Mouse (Mus musculus) CH12.LX (cell line): ENCODE data around the gene Rmi2. TPM values are rescaled to one million over a fixed set of nuclear protein-coding genes. Genes with fewer than 3 reads are reported as not detected.

Experiments
- DNase-seq: peaks from one replicate; pipeline ENCODE4 v3.0.0-alpha.2; 2013; ENCODE audit errors: extremely low read depth
- H3K27ac ChIP-seq: 2 replicates; pipeline ENCODE4 v1.5.1; 2012; ENCODE audit warnings: low read depth, mild to moderate bottlenecking, control low read depth, moderate library complexity; ENCODE audit not compliant: insufficient read depth
- H3K27me3 ChIP-seq: replicated peaks from 2 replicates; pipeline ENCODE3; 2012; ENCODE audit warnings: inconsistent platforms
- H3K36me3 ChIP-seq, 2 experiments: replicated peaks in 1 of 2; 2 replicates each; pipeline versions ENCODE3 to v1.6.1; 2012; ENCODE audit warnings: inconsistent platforms in 1 of 2, low read length in 1 of 2, mild to moderate bottlenecking in 1 of 2, mixed read lengths in 1 of 2, moderate library complexity in 1 of 2; ENCODE audit not compliant: control insufficient read depth in 1 of 2, insufficient read depth in 1 of 2
- H3K4me1 ChIP-seq, 2 experiments: 2 replicates each; pipeline ENCODE4 v1.6.1; 2012; ENCODE audit warnings: inconsistent platforms in 1 of 2, moderate library complexity in 1 of 2; ENCODE audit not compliant: insufficient read depth in 2 of 2, control insufficient read depth in 1 of 2
- H3K4me2 ChIP-seq: 2 replicates; pipeline ENCODE4 v1.6.1; 2012; ENCODE audit warnings: low read depth, mild to moderate bottlenecking, control low read depth; ENCODE audit not compliant: poor library complexity, insufficient read depth, severe bottlenecking
- H3K4me3 ChIP-seq, 3 experiments: fragments of 150-350 bp in 1 of 3; sonication (generic) in 1 of 3; replicated peaks in 1 of 3; 2 replicates each; pipeline versions ENCODE3 to v1.5.1; 2011 to 2012; ENCODE audit warnings: low read depth in 2 of 3, low read length in 2 of 3, mild to moderate bottlenecking in 2 of 3, moderate library complexity in 2 of 3, control low read depth in 1 of 3, improper control_type of control experiment in 1 of 3, inconsistent platforms in 1 of 3, mixed read lengths in 1 of 3; ENCODE audit not compliant: poor library complexity in 1 of 3
- H3K79me2 ChIP-seq: replicated peaks from 2 replicates; pipeline ENCODE4 v1.6.1; 2012; ENCODE audit warnings: mild to moderate bottlenecking, moderate library complexity; ENCODE audit not compliant: control insufficient read depth, poor library complexity, insufficient read depth, severe bottlenecking; ENCODE audit errors: extremely low read depth
- H3K9ac ChIP-seq: 2 replicates; pipeline ENCODE4 v1.6.1; 2012; ENCODE audit warnings: low read depth, mild to moderate bottlenecking, control low read depth, moderate library complexity; ENCODE audit not compliant: insufficient read depth
- H3K9me3 ChIP-seq: replicated peaks from 2 replicates; pipeline ENCODE3; 2012; ENCODE audit warnings: low read length, inconsistent platforms, mixed read lengths
- BHLHE40 ChIP-seq: IDR thresholded peaks from 2 replicates; pipeline ENCODE4 v1.6.1; 2011; ENCODE audit warnings: mild to moderate bottlenecking, low read depth, low read length, improper control_type of control experiment
- CHD2 ChIP-seq: IDR thresholded peaks from 2 replicates; pipeline ENCODE4 v1.6.1; 2011; ENCODE audit warnings: low read length, improper control_type of control experiment
- CTCF ChIP-seq, 2 experiments: IDR thresholded peaks in 1 of 2; conservative IDR thresholded peaks in 1 of 2; 2 replicates each; pipeline ENCODE4 v1.5.1; 2011 to 2012; ENCODE audit warnings: low read depth in 2 of 2, low read length in 2 of 2, improper control_type of control experiment in 1 of 2, inconsistent platforms in 1 of 2, mild to moderate bottlenecking in 1 of 2, moderate library complexity in 1 of 2
- ELF1 ChIP-seq: IDR thresholded peaks from 2 replicates; pipeline ENCODE4 v1.6.1; 2014; ENCODE audit warnings: low read depth, mild to moderate bottlenecking, inconsistent platforms, low read length, improper control_type of control experiment
- HCFC1 ChIP-seq: IDR thresholded peaks from 2 replicates; pipeline ENCODE4 v1.6.1; 2012; ENCODE audit warnings: low read depth, mild to moderate bottlenecking, inconsistent platforms, low read length, improper control_type of control experiment
- JUND ChIP-seq: conservative IDR thresholded peaks from 2 replicates; pipeline ENCODE4 v1.6.1; 2011; ENCODE audit warnings: low read depth, low read length, improper control_type of control experiment
- MAFK ChIP-seq: IDR thresholded peaks from 2 replicates; pipeline ENCODE4 v1.6.1; 2011; ENCODE audit warnings: low read length, improper control_type of control experiment; ENCODE audit not compliant: insufficient replicate concordance
- MYC ChIP-seq: IDR thresholded peaks from 2 replicates; pipeline ENCODE4 v1.6.1; 2011; ENCODE audit warnings: low read depth, mild to moderate bottlenecking, improper control_type of control experiment, low read length
- NRF1 ChIP-seq: IDR thresholded peaks from 2 replicates; pipeline ENCODE4 v1.6.1; 2014; ENCODE audit warnings: low read depth, mild to moderate bottlenecking, inconsistent platforms, low read length, improper control_type of control experiment, moderate library complexity
- PAX5 ChIP-seq: IDR thresholded peaks from 2 replicates; pipeline ENCODE4 v1.6.1; 2012; ENCODE audit warnings: low read length, inconsistent platforms, mixed read lengths
- POLR2AphosphoS2 ChIP-seq: IDR thresholded peaks from 2 replicates; pipeline ENCODE4 v1.6.1; 2011; ENCODE audit warnings: low read depth, low read length, improper control_type of control experiment
- RAD21 ChIP-seq: IDR thresholded peaks from 2 replicates; pipeline ENCODE4 v1.6.1; 2011; ENCODE audit warnings: low read depth, mild to moderate bottlenecking, low read length, improper control_type of control experiment, moderate library complexity
- RCOR1 ChIP-seq: conservative IDR thresholded peaks from 2 replicates; pipeline ENCODE4 v1.6.1; 2012; ENCODE audit warnings: low read depth, mild to moderate bottlenecking, inconsistent platforms, low read length, improper control_type of control experiment
- SIN3A ChIP-seq: IDR thresholded peaks from 2 replicates; pipeline ENCODE4 v1.6.1; 2012; ENCODE audit warnings: low read length, improper control_type of control experiment, inconsistent platforms
- SMC3 ChIP-seq: IDR thresholded peaks from 2 replicates; pipeline ENCODE4 v1.6.1; 2011; ENCODE audit warnings: low read depth, low read length, improper control_type of control experiment
- UBTF ChIP-seq: IDR thresholded peaks from 2 replicates; pipeline ENCODE4 v1.6.1; 2012; ENCODE audit warnings: low read depth, mild to moderate bottlenecking, inconsistent platforms, low read length, improper control_type of control experiment, moderate library complexity
- USF1 ChIP-seq: IDR thresholded peaks from 2 replicates; pipeline ENCODE4 v1.6.1; 2014; ENCODE audit warnings: low read depth, mild to moderate bottlenecking, inconsistent platforms, low read length, improper control_type of control experiment
- ZMIZ1 ChIP-seq: IDR thresholded peaks from 2 replicates; pipeline ENCODE4 v1.6.1; 2012; ENCODE audit warnings: low read depth, mild to moderate bottlenecking, inconsistent platforms, low read length, improper control_type of control experiment
- dilution Hi-C: fragments of 300-500 bp; cut with MboI; formaldehyde crosslinking; loops from 2 replicates; pipeline ENCODE4 v1.14.3; 2020; ENCODE audit warnings: low sequenced_read_pairs; ENCODE audit not compliant: extremely low pct_unique_long_range_greater_than_20kb, extremely low pct_ligation_motif_present
- in situ Hi-C: fragments of 300-500 bp; cut with MboI; formaldehyde crosslinking; loops from 3 replicates; pipeline ENCODE4 v1.14.3; 2019; ENCODE audit warnings: low sequenced_read_pairs, low pct_ligation_motif_present, low pct_unique_long_range_greater_than_20kb, mixed read lengths
- polyA plus RNA-seq: library from polyadenylated mRNA; unstranded; fragments of >175 nt; gene quantifications from 2 replicates; pipeline ENCODE4 v1.2.1, GENCODE M21; 2012; ENCODE audit warnings: low read depth; ENCODE audit not compliant: insufficient read length
- total RNA-seq, 2 experiments: library from RNA; depleted of rRNA; stranded (reverse); fragments of 300-350 nt in 1 of 2; fragments of >200 nt in 1 of 2; gene quantifications; 2 replicates each; pipeline ENCODE4 v1.2.3; 2012 to 2014

Rmi2 gene
- total and polyA plus RNA-seq, 3 experiments = 6.8 to 13.8 (median 9.3) TPM

GRCm38 (mm10) chr16:10902849-10903248 is 68.0 kb downstream of the Rmi2 start:
- no peak overlapping the region for H3K4me2 ChIP-seq
- H3K27me3 ChIP-seq = no peaks in the 10 kb centered on the region
- H3K9me3 ChIP-seq = peaks cover 7% of the 10 kb centered on the region
- H3K36me3 ChIP-seq = no peaks in the 10 kb centered on the region
- peak; percentile 28 for DNase-seq
- H3K9ac ChIP-seq = no peak overlapping the region
- TF ChIP-seq SMC3 (peak; percentile 55), RAD21 (peak; percentile 42), MYC (no peak), BHLHE40 (no peak), CTCF (conservative IDR thresholded peaks at IDR 0.05 in 1 of 2, IDR thresholded peaks at IDR 0.05 in 1 of 2; ENCODE audit: low read depth in 2 of 2, low read length in 2 of 2) (peak in 1 of 2 experiments; percentile 60; a peak in 2 of 4 replicates)
- dilution Hi-C loops (no loop called here), in situ Hi-C loops (no loop called here)
- no peaks in the 10 kb centered on the region for H3K79me2 ChIP-seq
- H3K4me3 ChIP-seq = no peak overlapping the region
- H3K27ac ChIP-seq = no peak overlapping the region
- H3K4me1 ChIP-seq = peaks cover 2 to 10% of the 10 kb centered on the region in 2 experiments

- peaks cover 7% of the 10 kb centered on the region for H3K9me3 ChIP-seq
- no peak overlapping the region for H3K4me2 ChIP-seq
- H3K79me2 ChIP-seq = no peaks in the 10 kb centered on the region
- DNase-seq = no peak
- in situ Hi-C loops = loop anchor here (5.0 kb wide), 1 partner anchor 37 kb away; no protein-coding TSS in a partner anchor
- dilution Hi-C loops = no loop called here
- H3K27ac ChIP-seq = no peak overlapping the region
- TF ChIP-seq PAX5 = no peak
- no peak for TF ChIP-seq POLR2AphosphoS2
- TF ChIP-seq JUND = no peak
- TF ChIP-seq CTCF (conservative IDR thresholded peaks at IDR 0.05 in 1 of 2, IDR thresholded peaks at IDR 0.05 in 1 of 2; ENCODE audit: low read depth in 2 of 2, low read length in 2 of 2) = no peak
- TF ChIP-seq ELF1 = no peak
- no peak for TF ChIP-seq SIN3A
- TF ChIP-seq RCOR1 = no peak
- no peak for TF ChIP-seq CHD2
- no peak for TF ChIP-seq NRF1
- no peak for TF ChIP-seq MAFK
- TF ChIP-seq UBTF = no peak
- no peak for TF ChIP-seq USF1
- no peak for TF ChIP-seq ZMIZ1
- TF ChIP-seq RAD21 = no peak
- TF ChIP-seq HCFC1 = no peak
- no peak overlapping the region for H3K9ac ChIP-seq
- no peak overlapping the region for H3K4me3 ChIP-seq
- H3K4me1 ChIP-seq = 0 out of 4 replicates have a peak, but pooled peaks cover 0 to 8% of the 10 kb centered on the region in 2 experiments
- no peaks in the 10 kb centered on the region for H3K27me3 ChIP-seq
- no peaks in the 10 kb centered on the region for H3K36me3 ChIP-seq
Observed at GRCm38 (mm10) chr16:10905661-10906113, 70.8 kb downstream of the Rmi2 start.
